Mouse (Mus musculus) forebrain, embryonic 10.5 days (tissue): Measurements from ENCODE around the gene Abt1. TPM values are rescaled to one million over a fixed set of nuclear protein-coding genes. Genes with fewer than 3 reads are reported as not detected.

Experiments used
- polyA plus RNA-seq: library from polyadenylated mRNA; unstranded; fragments of >200 nt; fragmentation: Nextera tagmentation; extraction: Ambion mirVana; gene quantifications from 2 replicates; pipeline ENCODE4 v1.2.1, GENCODE M21; 2016

Gene Abt1
- polyA plus RNA-seq, 1 experiment from 2014 or later: 15.5 TPM

Other genes with a start within 250 kb of the Abt1 start
- gene Vmn1r220, start 235.9 kb downstream of the Abt1 start, polyA plus RNA-seq: not detected in 2 replicates
- gene Vmn1r221, start 209.7 kb downstream of the Abt1 start, polyA plus RNA-seq: not detected in 2 replicates
- not detected in 2 replicates for gene Vmn1r222, start 187.9 kb downstream of the Abt1 start, polyA plus RNA-seq
- gene Vmn1r223, start 176.7 kb downstream of the Abt1 start, polyA plus RNA-seq: not detected in 2 replicates
- 57.1 and 58.7 TPM in 2 replicates for gene Zfp322a, start 54.7 kb downstream of the Abt1 start, polyA plus RNA-seq
- 0.09 TPM in 1 of 2 replicates, not detected in the other for gene Btn1a1, start 42.0 kb upstream of the Abt1 start, polyA plus RNA-seq
- 0.52 and 0.54 TPM in 2 replicates for gene Btn2a2, start 65.0 kb upstream of the Abt1 start, polyA plus RNA-seq
- 3.8 and 4.0 TPM in 2 replicates for gene Hist1h4h, start 107.2 kb upstream of the Abt1 start, polyA plus RNA-seq
- gene Hist1h2af, start 110.0 kb upstream of the Abt1 start, polyA plus RNA-seq: 6.7 and 9.5 TPM in 2 replicates
- gene Hist1h3g, start 111.6 kb upstream of the Abt1 start, polyA plus RNA-seq: 6.3 and 8.1 TPM in 2 replicates
- gene Hist1h2bh, start 119.5 kb upstream of the Abt1 start, polyA plus RNA-seq: 0.74 and 0.79 TPM in 2 replicates
- 1.00 and 1.7 TPM in 2 replicates for gene Hist1h3f, start 120.2 kb upstream of the Abt1 start, polyA plus RNA-seq
- gene Hist1h4f, start 127.8 kb upstream of the Abt1 start, polyA plus RNA-seq: 0.53 and 0.60 TPM in 2 replicates
- 0.58 and 0.60 TPM in 2 replicates for gene Hist1h1d, start 129.4 kb upstream of the Abt1 start, polyA plus RNA-seq
- 6.1 and 6.7 TPM in 2 replicates for gene Hist1h3e, start 138.5 kb upstream of the Abt1 start, polyA plus RNA-seq
- 102 and 105 TPM in 2 replicates for gene Hist1h2ae, start 147.4 kb upstream of the Abt1 start, polyA plus RNA-seq
- 6.4 and 6.7 TPM in 2 replicates for gene Hist1h2bg, start 147.5 kb upstream of the Abt1 start, polyA plus RNA-seq
- 5.8 and 6.9 TPM in 2 replicates for gene Hist1h2bf, start 150.3 kb upstream of the Abt1 start, polyA plus RNA-seq
- 1.5 TPM in 2 replicates for gene Hist1h2ad, start 150.5 kb upstream of the Abt1 start, polyA plus RNA-seq
- gene Hist1h3d, start 151.9 kb upstream of the Abt1 start, polyA plus RNA-seq: 7.1 and 7.2 TPM in 2 replicates
- gene Hist1h4d, start 157.7 kb upstream of the Abt1 start, polyA plus RNA-seq: 112 and 119 TPM in 2 replicates
- gene Hist1h2be, start 197.3 kb upstream of the Abt1 start, polyA plus RNA-seq: 3.2 and 3.6 TPM in 2 replicates
- 19.8 and 21.4 TPM in 2 replicates for gene Hist1h1e, start 198.7 kb upstream of the Abt1 start, polyA plus RNA-seq